Mouse (Mus musculus): ENCODE results near the gene H2-K1. TPM values are rescaled to one million over a fixed set of nuclear protein-coding genes. Genes with fewer than 3 reads are reported as not detected.

The H2-K1 gene
- polyA plus RNA-seq, 1 experiment from 2014 or later = 15.5 TPM

DNA sequence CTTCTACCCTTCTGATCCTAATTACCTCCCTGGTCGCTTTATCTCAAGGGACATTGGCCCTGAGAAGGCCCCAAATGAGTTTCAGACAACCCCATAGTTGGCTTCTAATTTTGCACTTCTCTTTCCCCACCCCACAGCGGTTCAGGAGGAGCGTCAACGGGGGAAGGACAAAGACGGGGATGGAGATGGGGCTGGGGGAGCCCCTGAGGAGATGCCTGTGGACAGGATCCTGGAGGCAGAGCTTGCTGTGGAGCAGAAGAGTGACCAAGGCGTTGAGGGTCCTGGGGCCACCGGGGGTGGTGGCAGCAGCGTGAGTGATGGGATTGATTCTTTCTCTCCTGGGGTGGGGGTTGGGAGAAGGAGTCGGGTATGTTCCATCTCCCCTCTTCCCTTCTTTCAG is 35.4 kb upstream of the H2-K1 start:
- 91% methylated on average over 9 of the region's 9 CpGs for WGBS
- H3K9ac ChIP-seq (replicated peaks; ENCODE audit: low read length) = no peak overlapping the region
- no peak overlapping the region for H3K27ac ChIP-seq (replicated peaks; ENCODE audit: low read depth, low read length)
- H3K4me1 ChIP-seq (ENCODE audit: control insufficient read depth, insufficient read depth, low read length) = peaks cover 33% of the 10 kb centered on the region
- H3K27me3 ChIP-seq (ENCODE audit: control insufficient read depth, insufficient read depth, low read length) = no peaks in the 10 kb centered on the region
- DNase-seq (no peak), ATAC-seq (ENCODE audit: low FRiP score, low TSS enrichment) (no peak)
- H3K9me3 ChIP-seq (ENCODE audit: control insufficient read depth, low read length) = no peaks in the 10 kb centered on the region
- peaks cover 38% of the 10 kb centered on the region for H3K36me3 ChIP-seq (ENCODE audit: control insufficient read depth, insufficient read depth, low read length)
- no peak overlapping the region for H3K4me2 ChIP-seq (ENCODE audit: low read length)
- H3K4me3 ChIP-seq (replicated peaks; ENCODE audit: low read depth, low read length) = no peak overlapping the region

DNA sequence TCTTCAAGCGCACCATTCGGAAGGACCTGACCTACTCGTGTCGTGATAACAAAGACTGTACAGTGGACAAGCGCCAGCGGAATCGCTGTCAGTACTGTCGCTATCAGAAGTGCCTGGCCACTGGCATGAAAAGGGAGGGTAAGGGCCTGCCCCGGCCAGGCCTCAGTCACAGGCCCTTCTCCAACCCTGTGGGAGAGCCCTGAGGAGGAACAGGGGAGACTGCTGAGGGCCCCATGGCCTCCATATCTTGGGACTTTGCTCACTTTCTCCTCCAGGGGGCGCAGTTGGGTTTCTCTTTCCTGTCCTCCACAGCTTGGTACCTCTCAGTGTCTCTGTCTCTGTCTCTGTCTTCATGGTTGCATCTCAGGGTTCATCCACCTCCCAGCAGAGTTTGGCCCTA is 33.9 kb upstream of the H2-K1 start:
- H3K4me1 ChIP-seq (ENCODE audit: control insufficient read depth, insufficient read depth, low read length) = peaks cover 33% of the 10 kb centered on the region
- peak; percentile 71 for DNase-seq
- H3K27ac ChIP-seq (replicated peaks; ENCODE audit: low read depth, low read length) = no peak overlapping the region
- no peak overlapping the region for H3K9ac ChIP-seq (replicated peaks; ENCODE audit: low read length)
- WGBS = 75% methylated on average over 10 of the region's 10 CpGs
- no peaks in the 10 kb centered on the region for H3K9me3 ChIP-seq (ENCODE audit: control insufficient read depth, low read length)
- no peak overlapping the region for H3K4me3 ChIP-seq (replicated peaks; ENCODE audit: low read depth, low read length)
- no peak for ATAC-seq (ENCODE audit: low FRiP score, low TSS enrichment)
- no peaks in the 10 kb centered on the region for H3K27me3 ChIP-seq (ENCODE audit: control insufficient read depth, insufficient read depth, low read length)
- H3K36me3 ChIP-seq (ENCODE audit: control insufficient read depth, insufficient read depth, low read length) = peaks cover 49% of the 10 kb centered on the region
- H3K4me2 ChIP-seq (ENCODE audit: low read length) = no peak overlapping the region

DNA sequence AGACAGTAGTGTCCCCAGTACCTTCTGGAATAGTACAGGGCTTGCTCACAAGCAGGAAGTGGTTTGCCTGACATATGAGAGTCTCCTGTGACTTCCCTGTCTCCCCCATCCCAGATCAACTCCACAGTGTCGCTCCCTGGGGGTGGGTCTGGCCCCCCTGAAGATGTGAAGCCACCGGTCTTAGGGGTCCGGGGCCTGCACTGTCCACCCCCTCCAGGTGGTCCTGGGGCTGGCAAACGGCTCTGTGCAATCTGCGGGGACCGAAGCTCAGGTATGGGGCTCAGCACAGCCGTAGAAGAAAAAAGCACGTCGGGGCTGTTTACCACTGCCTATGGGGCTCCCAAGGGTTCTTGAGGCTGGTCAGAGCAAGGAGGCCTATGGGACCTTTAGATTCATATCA is 33.3 kb upstream of the H2-K1 start:
- H3K4me1 ChIP-seq (ENCODE audit: control insufficient read depth, insufficient read depth, low read length) = peaks cover 31% of the 10 kb centered on the region
- ATAC-seq (ENCODE audit: low FRiP score, low TSS enrichment) (no peak), DNase-seq (no peak)
- H3K4me3 ChIP-seq (replicated peaks; ENCODE audit: low read depth, low read length) = peak overlapping the region; percentile 86; the same call in 1 of the 2 replicates
- H3K27me3 ChIP-seq (ENCODE audit: control insufficient read depth, insufficient read depth, low read length) = no peaks in the 10 kb centered on the region
- H3K9me3 ChIP-seq (ENCODE audit: control insufficient read depth, low read length) = no peaks in the 10 kb centered on the region
- WGBS = 93% methylated on average over 9 of the region's 9 CpGs
- H3K27ac ChIP-seq (replicated peaks; ENCODE audit: low read depth, low read length) = no peak overlapping the region
- H3K36me3 ChIP-seq (ENCODE audit: control insufficient read depth, insufficient read depth, low read length) = peaks cover 55% of the 10 kb centered on the region
- H3K4me2 ChIP-seq (ENCODE audit: low read length) = peak overlapping the region; percentile 98; the same call in 1 of the 2 replicates
- no peak overlapping the region for H3K9ac ChIP-seq (replicated peaks; ENCODE audit: low read length)

DNA sequence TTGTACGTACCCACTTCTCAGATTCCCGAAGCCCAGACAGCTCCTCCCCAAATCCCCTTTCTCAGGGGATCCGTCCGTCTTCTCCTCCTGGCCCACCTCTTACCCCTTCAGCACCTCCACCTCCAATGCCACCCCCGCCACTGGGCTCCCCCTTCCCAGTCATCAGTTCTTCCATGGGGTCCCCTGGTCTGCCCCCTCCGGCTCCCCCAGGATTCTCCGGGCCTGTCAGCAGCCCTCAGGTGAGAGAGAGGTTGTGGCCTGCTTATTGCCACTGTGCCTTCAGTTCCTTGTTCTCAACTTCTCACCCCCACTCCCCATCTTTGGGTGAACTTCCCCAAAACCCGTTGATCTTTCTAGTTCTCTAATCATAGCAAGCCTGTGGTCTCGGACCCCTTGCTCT is 32.7 kb upstream of the H2-K1 start:
- no peak for DNase-seq
- Histone ChIP-seq H3K36me3 (ENCODE audit: control insufficient read depth, insufficient read depth, low read length) (peaks cover 54% of the 10 kb centered on the region), H3K4me2 (ENCODE audit: low read length) (peak overlapping the region; percentile 98), H3K4me3 (replicated peaks; ENCODE audit: low read depth, low read length) (peak overlapping the region; percentile 86), H3K9ac (replicated peaks; ENCODE audit: low read length) (peak overlapping the region; percentile 94; the same call in 1 of the 2 replicates), H3K27me3 (ENCODE audit: control insufficient read depth, insufficient read depth, low read length) (no peaks in the 10 kb centered on the region), H3K27ac (replicated peaks; ENCODE audit: low read depth, low read length) (peak overlapping the region; percentile 98; the same call in 1 of the 2 replicates), H3K4me1 (ENCODE audit: control insufficient read depth, insufficient read depth, low read length) (peaks cover 33% of the 10 kb centered on the region), H3K9me3 (ENCODE audit: control insufficient read depth, low read length) (no peaks in the 10 kb centered on the region)
- ATAC-seq (ENCODE audit: low FRiP score, low TSS enrichment) = no peak
- WGBS = 54% methylated on average over 9 of the region's 9 CpGs

DNA sequence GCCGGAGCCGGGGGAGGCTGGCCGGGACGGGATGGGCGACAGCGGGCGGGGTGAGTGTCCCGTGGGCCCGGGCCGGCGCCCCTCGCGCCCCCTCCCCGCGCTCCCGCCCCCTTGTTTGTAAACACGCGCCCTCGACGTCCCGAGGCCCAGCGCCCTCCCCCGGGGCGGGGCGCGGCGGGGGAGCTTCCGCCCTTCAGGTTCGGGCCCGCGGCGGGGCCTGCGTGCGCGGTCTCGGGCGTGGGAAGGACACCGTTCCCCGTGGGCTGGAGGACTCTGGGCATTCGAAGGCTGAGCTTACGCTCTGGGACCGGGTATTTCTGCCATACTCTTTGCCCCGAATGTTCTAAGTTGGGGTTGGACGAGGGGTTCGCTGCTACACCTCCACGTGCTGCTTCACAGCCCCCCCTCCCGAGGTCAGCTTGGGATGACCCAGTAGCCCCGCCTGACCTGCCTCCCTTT is 32.1 kb upstream of the H2-K1 start:
- H3K9ac ChIP-seq (replicated peaks; ENCODE audit: low read length) = peak overlapping the region; percentile 94
- under 1% methylated on average over 44 of the region's 48 CpGs for WGBS
- DNase-seq (peak; percentile 75), ATAC-seq (ENCODE audit: low FRiP score, low TSS enrichment) (0 out of 2 replicates have a peak, but pooled peaks have one; percentile 0)
- no peaks in the 10 kb centered on the region for H3K27me3 ChIP-seq (ENCODE audit: control insufficient read depth, insufficient read depth, low read length)
- H3K36me3 ChIP-seq (ENCODE audit: control insufficient read depth, insufficient read depth, low read length) = peaks cover 48% of the 10 kb centered on the region
- peaks cover 34% of the 10 kb centered on the region for H3K4me1 ChIP-seq (ENCODE audit: control insufficient read depth, insufficient read depth, low read length)
- H3K9me3 ChIP-seq (ENCODE audit: control insufficient read depth, low read length) = no peaks in the 10 kb centered on the region
- H3K4me2 ChIP-seq (ENCODE audit: low read length) = peak overlapping the region; percentile 98
- peak overlapping the region; percentile 86 for H3K4me3 ChIP-seq (replicated peaks; ENCODE audit: low read depth, low read length)
- peak overlapping the region; percentile 98 for H3K27ac ChIP-seq (replicated peaks; ENCODE audit: low read depth, low read length)

DNA sequence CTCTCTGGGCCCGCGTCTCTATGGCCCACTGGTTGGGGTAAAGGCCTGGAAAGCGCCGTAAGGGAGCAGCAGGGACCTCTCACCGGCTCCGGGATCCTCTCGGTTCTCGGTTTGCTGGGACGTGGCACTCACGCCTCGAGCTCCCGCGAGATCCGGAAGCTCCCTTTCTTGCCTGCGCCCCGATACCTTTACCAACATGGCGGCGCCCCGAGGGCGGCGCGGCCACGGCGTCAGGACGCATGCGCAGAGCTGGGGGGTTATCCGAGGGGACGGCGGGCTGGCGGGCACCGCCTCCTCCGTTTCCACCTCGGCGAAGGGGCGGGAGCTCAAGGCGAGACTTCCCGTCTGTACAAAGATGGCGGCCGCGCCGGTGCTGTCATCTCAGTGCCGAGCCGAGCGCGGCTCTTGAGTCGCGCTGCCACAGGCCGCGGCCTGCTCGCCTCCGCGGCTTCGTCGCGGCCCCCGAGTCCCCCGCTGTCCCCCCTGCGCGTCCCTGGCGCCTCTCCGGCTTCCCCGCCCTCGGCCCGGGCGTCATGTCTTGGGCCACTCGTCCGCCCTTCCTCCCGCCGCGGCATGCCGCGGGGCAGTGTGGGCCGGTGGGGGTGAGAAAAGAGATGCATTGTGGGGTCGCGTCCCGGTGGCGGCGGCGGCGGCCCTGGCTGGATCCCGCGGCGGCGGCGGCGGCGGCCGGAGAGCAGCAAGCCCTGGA is 31.5 kb upstream of the H2-K1 start, which contains the start of the genes Slc39a7 and Rxrb:
Gene Slc39a7 (minus strand): TSS at position 218 of the 709 bp plus-strand sequence.
Gene Rxrb (plus strand): TSS at position 348 of the 709 bp plus-strand sequence.
- Histone ChIP-seq H3K9me3 (ENCODE audit: control insufficient read depth, low read length) (no peaks in the 10 kb centered on the region), H3K36me3 (ENCODE audit: control insufficient read depth, insufficient read depth, low read length) (peaks cover 42% of the 10 kb centered on the region), H3K27me3 (ENCODE audit: control insufficient read depth, insufficient read depth, low read length) (no peaks in the 10 kb centered on the region), H3K27ac (replicated peaks; ENCODE audit: low read depth, low read length) (peak within 1 kb of the TSS; percentile 98), H3K4me1 (ENCODE audit: control insufficient read depth, insufficient read depth, low read length) (peaks cover 40% of the 10 kb centered on the region), H3K9ac (replicated peaks; ENCODE audit: low read length) (peak within 1 kb of the TSS; percentile 94), H3K4me3 (replicated peaks; ENCODE audit: low read depth, low read length) (peak within 1 kb of the TSS; percentile 86), H3K4me2 (ENCODE audit: low read length) (peak within 1 kb of the TSS; percentile 98)
- WGBS = under 1% methylated on average over 88 of the region's 88 CpGs
- peak; percentile 78 for ATAC-seq (ENCODE audit: low FRiP score, low TSS enrichment)
- peak; percentile 99 for DNase-seq

DNA sequence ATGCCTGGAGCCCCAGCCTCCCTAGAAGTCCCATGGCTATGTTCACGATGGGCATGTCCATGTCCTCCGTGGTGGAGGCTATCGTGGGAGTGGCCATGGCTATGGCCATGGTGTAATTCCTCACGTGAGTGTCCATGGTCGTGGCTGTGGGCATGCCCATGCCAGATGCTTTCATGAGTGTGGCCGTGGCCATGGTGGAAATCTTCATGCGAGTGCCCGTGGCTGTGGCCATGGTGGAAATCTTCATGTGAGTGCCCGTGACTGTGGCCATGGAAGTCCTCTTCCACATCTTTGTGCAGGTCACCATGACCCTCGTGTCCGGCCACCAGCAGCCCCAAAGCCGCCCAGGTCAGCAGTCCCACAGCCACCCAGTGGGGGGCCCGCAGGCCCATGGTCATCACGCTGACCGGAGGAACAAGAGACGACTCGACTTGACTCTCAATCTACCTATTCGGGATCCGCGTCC is 30.7 kb upstream of the H2-K1 start:
- no peaks in the 10 kb centered on the region for H3K9me3 ChIP-seq (ENCODE audit: control insufficient read depth, low read length)
- ATAC-seq (ENCODE audit: low FRiP score, low TSS enrichment) = no peak
- peak overlapping the region; percentile 94 for H3K9ac ChIP-seq (replicated peaks; ENCODE audit: low read length)
- WGBS = 4% methylated on average over 20 of the region's 20 CpGs
- H3K27me3 ChIP-seq (ENCODE audit: control insufficient read depth, insufficient read depth, low read length) = no peaks in the 10 kb centered on the region
- DNase-seq = peak; percentile 34
- peak overlapping the region; percentile 98 for H3K27ac ChIP-seq (replicated peaks; ENCODE audit: low read depth, low read length)
- H3K4me3 ChIP-seq (replicated peaks; ENCODE audit: low read depth, low read length) = peak overlapping the region; percentile 86
- H3K4me1 ChIP-seq (ENCODE audit: control insufficient read depth, insufficient read depth, low read length) = peaks cover 47% of the 10 kb centered on the region
- peaks cover 35% of the 10 kb centered on the region for H3K36me3 ChIP-seq (ENCODE audit: control insufficient read depth, insufficient read depth, low read length)
- H3K4me2 ChIP-seq (ENCODE audit: low read length) = peak overlapping the region; percentile 98

DNA sequence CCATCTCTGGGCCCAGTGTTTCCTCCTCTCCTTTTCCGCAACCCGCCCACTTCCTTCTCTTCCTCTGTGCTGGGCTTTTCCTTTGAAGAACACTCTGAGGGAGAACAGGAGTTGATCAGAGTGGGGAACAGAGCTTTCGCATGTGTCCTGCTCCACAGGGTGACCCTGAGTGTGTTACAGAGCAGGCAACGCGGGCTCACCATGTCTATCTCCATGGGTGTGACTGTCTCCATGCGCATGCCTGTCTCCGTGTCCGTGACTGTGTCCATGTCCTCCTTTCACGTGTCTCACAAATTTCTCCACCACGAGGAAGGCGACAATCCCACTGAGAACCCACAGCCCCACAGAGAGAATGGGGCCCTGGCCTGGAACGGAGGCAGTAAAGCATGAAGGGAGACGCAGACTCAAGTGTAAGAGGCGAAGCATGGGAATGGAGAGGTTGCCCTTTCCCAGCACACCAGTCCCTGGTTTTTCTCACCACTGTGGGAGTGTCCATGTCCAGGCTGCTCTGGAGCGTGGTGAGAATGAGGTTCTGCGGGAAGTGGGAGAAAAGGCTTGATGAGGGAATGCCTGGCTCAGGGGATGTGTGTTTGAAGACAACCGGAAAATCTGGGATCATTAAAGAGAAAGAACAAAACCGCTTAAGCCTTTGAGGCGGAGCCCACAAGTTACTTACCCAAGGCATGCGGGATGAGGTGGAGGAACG is 29.9 kb upstream of the H2-K1 start:
- ATAC-seq (ENCODE audit: low FRiP score, low TSS enrichment) (no peak), DNase-seq (no peak)
- Histone ChIP-seq H3K27ac (replicated peaks; ENCODE audit: low read depth, low read length) (no peak overlapping the region), H3K9me3 (ENCODE audit: control insufficient read depth, low read length) (no peaks in the 10 kb centered on the region), H3K4me2 (ENCODE audit: low read length) (peak overlapping the region; percentile 98), H3K36me3 (ENCODE audit: control insufficient read depth, insufficient read depth, low read length) (peaks cover 27% of the 10 kb centered on the region), H3K9ac (replicated peaks; ENCODE audit: low read length) (peak overlapping the region; percentile 94; the same call in 1 of the 2 replicates), H3K27me3 (ENCODE audit: control insufficient read depth, insufficient read depth, low read length) (no peaks in the 10 kb centered on the region), H3K4me3 (replicated peaks; ENCODE audit: low read depth, low read length) (peak overlapping the region; percentile 86), H3K4me1 (ENCODE audit: control insufficient read depth, insufficient read depth, low read length) (peaks cover 55% of the 10 kb centered on the region)
- WGBS = 52% methylated on average over 21 of the region's 21 CpGs

All from midbrain, embryonic 14.5 days (tissue).